Mouse (Mus musculus): ENCODE measurements around the gene Pigc. TPM values are rescaled to one million over a fixed set of nuclear protein-coding genes. Genes with fewer than 3 reads are reported as not detected.

Pigc gene
- polyA plus RNA-seq (2015; fragmentation: Nextera tagmentation; extraction: Ambion mirVana), result 24.0 and 25.0 TPM in 2 replicates

GRCm38 (mm10) chr1:161968589-161969407 lies at the start of gene Pigc:
Pigc (plus strand) TSS chr1:161969186.
- ATAC-seq (ENCODE audit: extremely low read depth, insufficient number of reproducible peaks, low FRiP score, low TSS enrichment), result peak; percentile 83
- WGBS, result 3% methylated on average over 38 of the region's 38 CpGs
- H3K27ac ChIP-seq (replicated peaks), result peak within 1 kb of the TSS; percentile 80
- peak within 1 kb of the TSS; percentile 86 for H3K9ac ChIP-seq
- peak within 1 kb of the TSS; percentile 63 for H3K4me3 ChIP-seq
- H3K36me3 ChIP-seq, result peaks cover 10% of the 10 kb centered on the region
- peaks cover 13% of the 10 kb centered on the region for H3K4me1 ChIP-seq
- H3K9me3 ChIP-seq, result no peaks in the 10 kb centered on the region
- peaks cover 11% of the 10 kb centered on the region; the same call in 1 of the 2 replicates for H3K27me3 ChIP-seq (replicated peaks)
- H3K4me2 ChIP-seq, result peak within 1 kb of the TSS; percentile 73

- 86% methylated on average over 2 of the region's 2 CpGs for WGBS
- H3K4me3 ChIP-seq, result no peak overlapping the region
- no peak overlapping the region for H3K4me2 ChIP-seq
- H3K36me3 ChIP-seq, result no peaks in the 10 kb centered on the region
- H3K9me3 ChIP-seq, result no peaks in the 10 kb centered on the region
- no peak for ATAC-seq (ENCODE audit: extremely low read depth, insufficient number of reproducible peaks, low FRiP score, low TSS enrichment)
- no peaks in the 10 kb centered on the region for H3K27me3 ChIP-seq (replicated peaks)
- no peak overlapping the region for H3K27ac ChIP-seq (replicated peaks)
- H3K9ac ChIP-seq, result no peak overlapping the region
- H3K4me1 ChIP-seq, result peaks cover 13% of the 10 kb centered on the region
These were observed 49.4 kb upstream of the Pigc start for GRCm38 (mm10) chr1:161919594-161919993.

GRCm38 (mm10) chr1:161920475-161921454 lies 48.2 kb upstream of the Pigc start:
- Histone ChIP-seq H3K9ac (no peak overlapping the region), H3K4me3 (no peak overlapping the region), H3K4me2 (no peak overlapping the region), H3K9me3 (no peaks in the 10 kb centered on the region), H3K27me3 (replicated peaks) (no peaks in the 10 kb centered on the region), H3K27ac (replicated peaks) (no peak overlapping the region), H3K36me3 (no peaks in the 10 kb centered on the region), H3K4me1 (peaks cover 17% of the 10 kb centered on the region)
- 82% methylated on average over 9 of the region's 9 CpGs for WGBS
- no peak for ATAC-seq (ENCODE audit: extremely low read depth, insufficient number of reproducible peaks, low FRiP score, low TSS enrichment)

- 80% methylated on average over 6 of the region's 6 CpGs for WGBS
- H3K4me2 ChIP-seq, result no peak overlapping the region
- no peak overlapping the region for H3K4me3 ChIP-seq
- no peaks in the 10 kb centered on the region for H3K27me3 ChIP-seq (replicated peaks)
- no peak overlapping the region for H3K9ac ChIP-seq
- ATAC-seq (ENCODE audit: extremely low read depth, insufficient number of reproducible peaks, low FRiP score, low TSS enrichment), result no peak
- no peak overlapping the region for H3K27ac ChIP-seq (replicated peaks)
- H3K4me1 ChIP-seq, result peaks cover 14% of the 10 kb centered on the region
- H3K36me3 ChIP-seq, result no peaks in the 10 kb centered on the region
- H3K9me3 ChIP-seq, result no peaks in the 10 kb centered on the region
These were observed 47.1 kb upstream of the Pigc start for GRCm38 (mm10) chr1:161921928-161922327.

GRCm38 (mm10) chr1:161924321-161924720 lies 44.7 kb upstream of the Pigc start:
- ATAC-seq (ENCODE audit: extremely low read depth, insufficient number of reproducible peaks, low FRiP score, low TSS enrichment), result no peak
- Histone ChIP-seq H3K9ac (no peak overlapping the region), H3K9me3 (no peaks in the 10 kb centered on the region), H3K4me2 (no peak overlapping the region), H3K27ac (replicated peaks) (no peak overlapping the region), H3K4me3 (no peak overlapping the region), H3K27me3 (replicated peaks) (no peaks in the 10 kb centered on the region), H3K4me1 (0 out of 2 replicates have a peak, but pooled peaks cover 5% of the 10 kb centered on the region), H3K36me3 (no peaks in the 10 kb centered on the region)
- 74% methylated on average over 3 of the region's 3 CpGs for WGBS

- Histone ChIP-seq H3K9ac (no peak overlapping the region), H3K4me1 (0 out of 2 replicates have a peak, but pooled peaks cover 5% of the 10 kb centered on the region), H3K4me2 (no peak overlapping the region), H3K36me3 (no peaks in the 10 kb centered on the region), H3K27me3 (replicated peaks) (no peaks in the 10 kb centered on the region), H3K9me3 (no peaks in the 10 kb centered on the region), H3K27ac (replicated peaks) (no peak overlapping the region), H3K4me3 (no peak overlapping the region)
- ATAC-seq (ENCODE audit: extremely low read depth, insufficient number of reproducible peaks, low FRiP score, low TSS enrichment), result no peak
- 75% methylated on average over 13 of the region's 13 CpGs for WGBS
These were observed 43.6 kb upstream of the Pigc start for GRCm38 (mm10) chr1:161925281-161925805.

- 75% methylated on average over 2 of the region's 2 CpGs for WGBS
- no peaks in the 10 kb centered on the region for H3K9me3 ChIP-seq
- H3K36me3 ChIP-seq, result no peaks in the 10 kb centered on the region
- no peak for ATAC-seq (ENCODE audit: extremely low read depth, insufficient number of reproducible peaks, low FRiP score, low TSS enrichment)
- H3K27ac ChIP-seq (replicated peaks), result no peak overlapping the region
- H3K9ac ChIP-seq, result no peak overlapping the region
- no peaks in the 10 kb centered on the region for H3K27me3 ChIP-seq (replicated peaks)
- H3K4me3 ChIP-seq, result no peak overlapping the region
- H3K4me2 ChIP-seq, result no peak overlapping the region
- H3K4me1 ChIP-seq, result 0 out of 2 replicates have a peak, but pooled peaks cover 5% of the 10 kb centered on the region
These were observed 41.0 kb upstream of the Pigc start for GRCm38 (mm10) chr1:161927976-161928375.

- Histone ChIP-seq H3K9me3 (no peaks in the 10 kb centered on the region), H3K4me3 (no peak overlapping the region), H3K4me2 (no peak overlapping the region), H3K27me3 (replicated peaks) (no peaks in the 10 kb centered on the region), H3K4me1 (no peaks in the 10 kb centered on the region), H3K9ac (no peak overlapping the region), H3K36me3 (no peaks in the 10 kb centered on the region), H3K27ac (replicated peaks) (no peak overlapping the region)
- 60% methylated on average over 4 of the region's 4 CpGs for WGBS
- ATAC-seq (ENCODE audit: extremely low read depth, insufficient number of reproducible peaks, low FRiP score, low TSS enrichment), result no peak
These were observed 37.7 kb upstream of the Pigc start for GRCm38 (mm10) chr1:161931313-161931712.

GRCm38 (mm10) chr1:161931817-161932216 lies 37.2 kb upstream of the Pigc start:
- Histone ChIP-seq H3K4me1 (no peaks in the 10 kb centered on the region), H3K27ac (replicated peaks) (no peak overlapping the region), H3K36me3 (no peaks in the 10 kb centered on the region), H3K4me3 (no peak overlapping the region), H3K9me3 (no peaks in the 10 kb centered on the region), H3K27me3 (replicated peaks) (no peaks in the 10 kb centered on the region), H3K4me2 (no peak overlapping the region), H3K9ac (no peak overlapping the region)
- 89% methylated on average over 10 of the region's 10 CpGs for WGBS
- no peak for ATAC-seq (ENCODE audit: extremely low read depth, insufficient number of reproducible peaks, low FRiP score, low TSS enrichment)

GRCm38 (mm10) chr1:161932286-161932685 lies 36.7 kb upstream of the Pigc start:
- no peak overlapping the region for H3K9ac ChIP-seq
- H3K4me3 ChIP-seq, result no peak overlapping the region
- ATAC-seq (ENCODE audit: extremely low read depth, insufficient number of reproducible peaks, low FRiP score, low TSS enrichment), result no peak
- no peaks in the 10 kb centered on the region for H3K9me3 ChIP-seq
- H3K4me1 ChIP-seq, result no peaks in the 10 kb centered on the region
- H3K4me2 ChIP-seq, result no peak overlapping the region
- no peak overlapping the region for H3K27ac ChIP-seq (replicated peaks)
- no peaks in the 10 kb centered on the region for H3K36me3 ChIP-seq
- no peaks in the 10 kb centered on the region for H3K27me3 ChIP-seq (replicated peaks)
- 77% methylated on average over 4 of the region's 4 CpGs for WGBS

GRCm38 (mm10) chr1:161942082-161942481 lies 26.9 kb upstream of the Pigc start:
- Histone ChIP-seq H3K27ac (replicated peaks) (no peak overlapping the region), H3K27me3 (replicated peaks) (no peaks in the 10 kb centered on the region), H3K4me3 (no peak overlapping the region), H3K4me2 (no peak overlapping the region), H3K4me1 (no peaks in the 10 kb centered on the region), H3K9me3 (no peaks in the 10 kb centered on the region), H3K9ac (no peak overlapping the region), H3K36me3 (no peaks in the 10 kb centered on the region)
- WGBS, result 77% methylated on average over 2 of the region's 2 CpGs
- ATAC-seq (ENCODE audit: extremely low read depth, insufficient number of reproducible peaks, low FRiP score, low TSS enrichment), result no peak

All from heart, embryonic 13.5 days (tissue).